Mouse (Mus musculus) hematopoietic stem cell, adult 5-6 weeks (primary cell): Measurements from ENCODE around the gene E2f7. TPM values are rescaled to one million over a fixed set of nuclear protein-coding genes. Genes with fewer than 3 reads are reported as not detected.

Source experiments
- ATAC-seq, 2 experiments: fragments of 125-278 bp in 1 of 2; replicated peaks in 1 of 2; 2 replicates each; pipeline ENCODE4 v1.8.0; 2016 to 2017; ENCODE audit warnings: inconsistent platforms in 2 of 2, mild to moderate bottlenecking in 2 of 2, moderate number of reproducible peaks in 2 of 2, low read depth in 1 of 2, moderate TSS enrichment in 1 of 2; ENCODE audit not compliant: low FRiP score in 2 of 2, poor library complexity in 2 of 2, severe bottlenecking in 2 of 2, insufficient read depth in 1 of 2, low TSS enrichment in 1 of 2
- total RNA-seq: library from RNA; stranded (forward); fragments of 172-1452, 232-1000 nt; gene quantifications from 2 replicates; pipeline ENCODE4 v1.2.3, GENCODE M21; 2017

E2f7 gene
- total RNA-seq, 1 experiment from 2014 or later: 6.3 TPM

- no peak for ATAC-seq
Measured at GRCm38 (mm10) chr10:110811209-110811861, 66.1 kb downstream of the E2f7 start.

DNA sequence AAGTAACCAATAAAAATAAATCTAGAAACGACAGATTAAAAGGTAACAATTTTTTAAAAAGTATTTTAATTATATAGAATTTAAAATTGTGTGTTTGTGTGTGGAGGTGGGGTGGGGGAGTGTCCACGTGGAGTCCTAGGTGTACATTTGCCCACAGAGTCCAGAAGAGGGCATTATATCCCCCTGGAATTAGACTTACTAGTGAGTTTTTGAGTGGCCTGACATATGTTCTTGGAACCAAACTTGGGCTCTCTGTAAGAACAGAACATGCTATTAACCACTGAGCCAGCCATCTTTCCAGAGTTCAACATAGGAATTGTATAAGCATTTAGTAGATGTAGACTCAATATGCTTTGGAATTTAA lies 66.6 kb downstream of the E2f7 start:
- no peak for ATAC-seq

- ATAC-seq: no peak; a peak in 1 of 4 replicates
Measured at GRCm38 (mm10) chr10:110821139-110821538, 75.9 kb downstream of the E2f7 start.

- ATAC-seq: no peak
Measured at GRCm38 (mm10) chr10:110821692-110822091, 76.5 kb downstream of the E2f7 start.

GRCm38 (mm10) chr10:110832336-110832735 lies 87.1 kb downstream of the E2f7 start:
- ATAC-seq: no peak

GRCm38 (mm10) chr10:110835115-110835806 lies 90.0 kb downstream of the E2f7 start:
- no peak for ATAC-seq

Other genes with a start within 250 kb of the E2f7 start
- 41.6 and 73.7 TPM in 2 replicates for gene Csrp2, start 174.3 kb downstream of the E2f7 start, total RNA-seq